Mouse (Mus musculus): Measurements from ENCODE around the gene Ank2. TPM values are rescaled to one million over a fixed set of nuclear protein-coding genes. Genes with fewer than 3 reads are reported as not detected.

Gene Ank2
- total RNA-seq, 2 experiments from 2014 or later: 38.6 to 42.5 TPM

DNA sequence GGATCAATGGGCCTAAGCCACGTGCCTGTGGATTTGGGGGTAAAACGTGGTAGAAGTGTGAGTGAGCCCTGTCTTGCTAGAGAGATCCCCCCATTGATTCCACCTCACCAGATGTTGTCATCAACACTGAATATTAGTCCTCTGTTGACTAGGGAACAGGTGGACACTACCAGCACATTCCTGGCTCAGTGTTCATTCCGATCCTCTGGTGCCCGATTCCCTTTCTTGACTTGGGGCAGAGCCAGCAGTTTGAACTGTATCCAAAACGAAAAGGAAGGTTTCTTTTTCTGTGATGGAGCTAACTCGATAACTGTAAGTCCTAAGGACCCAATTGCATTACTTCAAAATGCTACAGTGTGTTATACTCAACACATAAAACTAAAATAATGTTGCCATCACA, 382.9 kb downstream of the Ank2 start:
- no peak for DNase-seq

DNA sequence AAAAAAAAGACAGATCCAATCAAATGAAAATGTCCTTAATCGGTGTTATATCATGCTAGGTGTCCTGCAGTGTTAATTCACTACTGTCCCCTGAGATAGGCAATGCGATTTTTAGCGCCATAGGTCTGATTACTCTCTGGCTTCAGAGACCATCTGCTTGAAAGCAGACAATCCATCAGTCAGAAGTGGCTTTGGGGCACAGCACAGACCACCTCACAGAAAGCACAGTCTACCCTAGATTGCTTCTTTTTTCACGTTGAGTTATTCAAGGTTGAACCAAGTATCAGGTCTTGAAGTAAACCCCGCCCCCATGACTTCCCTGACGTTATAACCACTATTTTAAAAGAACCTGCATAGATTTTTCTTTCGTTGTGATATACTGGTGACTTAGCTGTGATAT, 385.9 kb downstream of the Ank2 start:
- DNase-seq: no peak

DNA sequence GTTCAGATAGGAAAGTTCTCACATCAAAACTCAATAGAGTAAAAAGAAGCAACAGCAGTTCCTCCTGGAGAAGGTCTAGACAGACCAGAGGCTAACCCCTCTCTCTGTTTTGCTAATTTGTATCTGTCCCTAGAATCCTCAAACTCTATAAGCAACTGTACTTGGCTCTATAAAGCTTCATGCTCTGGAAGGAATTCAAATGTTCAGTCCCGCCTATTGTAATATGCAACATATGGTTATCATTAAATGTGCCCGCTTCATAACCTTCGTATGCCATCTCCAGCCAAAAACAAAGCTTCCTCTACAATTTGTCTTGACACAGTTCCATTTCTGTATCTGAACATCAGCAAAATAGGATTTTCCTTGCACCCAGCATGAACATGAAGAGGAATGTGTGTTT, 389.7 kb downstream of the Ank2 start:
- no peak for DNase-seq

DNA sequence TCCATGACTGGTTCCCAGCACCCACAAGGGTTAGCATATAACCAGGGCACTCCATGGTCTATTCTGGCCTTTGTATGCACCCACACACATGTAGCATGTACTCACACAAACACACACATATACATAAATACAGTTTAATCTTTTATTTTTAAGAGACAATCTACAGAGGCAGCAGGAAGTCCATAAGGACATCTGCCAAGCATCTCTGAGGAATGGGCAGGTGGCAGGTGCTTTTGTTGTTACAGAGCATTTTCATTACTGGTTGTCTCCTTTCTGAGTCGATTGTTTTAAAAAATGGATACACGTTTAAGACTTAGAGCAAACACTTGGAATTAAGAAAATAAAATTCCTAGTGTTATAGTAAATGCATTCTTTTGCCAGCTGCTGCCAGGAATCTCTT, 390.7 kb downstream of the Ank2 start:
- DNase-seq: no peak

DNA sequence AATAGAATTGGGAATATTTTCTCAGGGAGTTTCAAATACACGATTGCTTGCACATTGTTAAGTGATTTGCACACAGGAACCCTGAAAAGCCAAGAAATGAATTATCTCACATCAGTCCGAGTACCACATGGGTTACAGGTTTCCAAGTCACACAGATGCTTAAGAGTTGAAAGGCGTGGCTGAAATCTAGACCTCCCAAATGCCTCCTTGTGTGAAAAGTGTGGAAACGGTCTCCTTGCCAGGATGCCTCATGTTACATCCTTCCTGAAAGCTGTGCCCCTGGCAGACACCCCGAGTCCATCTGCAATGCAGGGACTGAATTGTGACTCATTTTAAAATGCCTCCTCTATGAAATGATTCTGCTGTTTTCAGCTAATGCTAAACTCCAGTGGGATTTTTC, 391.9 kb downstream of the Ank2 start:
- no peak for DNase-seq

DNA sequence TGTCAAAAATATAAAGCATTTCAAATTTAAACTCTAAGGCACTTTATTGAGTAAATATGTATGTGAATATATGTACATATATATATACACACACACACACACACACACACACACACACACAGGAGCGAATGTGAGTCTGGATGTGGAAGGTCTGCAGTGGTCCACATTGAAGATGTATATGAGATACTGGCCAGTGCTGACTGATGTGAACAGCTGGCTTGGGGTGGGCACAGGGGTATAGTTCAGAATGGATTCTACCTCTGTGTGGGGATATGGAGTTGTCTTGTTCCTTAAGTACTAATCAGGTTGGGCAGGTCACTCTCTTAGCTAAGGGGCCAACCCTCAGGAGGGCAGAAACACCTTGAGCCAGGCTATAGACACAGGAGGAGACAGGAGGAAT, 397.8 kb downstream of the Ank2 start:
- DNase-seq: no peak

DNA sequence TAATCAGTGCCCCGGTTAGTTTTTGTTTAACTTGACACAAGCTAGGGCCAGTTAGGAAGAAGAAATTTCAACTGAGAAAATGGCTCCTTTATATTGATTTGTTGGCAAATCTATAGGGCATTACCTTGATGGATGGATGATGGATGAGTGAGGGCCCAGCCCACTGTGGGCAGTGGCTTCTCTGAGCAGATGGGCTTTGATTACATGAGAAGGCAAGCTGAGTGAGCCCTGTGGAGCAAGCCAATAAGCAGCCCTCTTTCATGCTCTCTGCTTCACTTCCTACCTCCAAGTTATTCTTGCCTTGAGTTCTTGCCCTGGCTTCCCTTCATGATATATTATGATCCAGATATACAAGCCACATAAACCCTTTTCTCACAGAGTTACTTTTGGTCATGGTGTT, 401.4 kb downstream of the Ank2 start:
- DNase-seq: no peak

DNA sequence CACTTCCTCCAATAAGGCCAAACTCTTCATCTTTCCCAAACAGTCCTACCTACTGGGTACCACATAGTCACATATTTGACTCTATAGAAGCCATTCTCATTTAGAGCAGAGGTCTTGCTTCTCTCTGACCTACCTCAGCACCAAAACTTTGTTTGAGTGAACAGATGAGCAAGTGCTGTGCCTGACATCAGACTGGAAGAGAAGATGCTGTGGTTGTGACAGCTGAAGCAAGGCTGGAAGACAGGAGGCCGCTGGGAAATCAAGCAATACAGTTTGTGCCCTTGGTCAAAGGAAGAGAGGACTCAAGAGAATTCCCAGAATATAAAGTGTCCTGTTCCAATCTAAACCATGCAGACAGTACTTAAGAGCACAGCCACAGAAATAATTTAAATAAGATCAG, 402.0 kb downstream of the Ank2 start:
- DNase-seq: no peak

DNA sequence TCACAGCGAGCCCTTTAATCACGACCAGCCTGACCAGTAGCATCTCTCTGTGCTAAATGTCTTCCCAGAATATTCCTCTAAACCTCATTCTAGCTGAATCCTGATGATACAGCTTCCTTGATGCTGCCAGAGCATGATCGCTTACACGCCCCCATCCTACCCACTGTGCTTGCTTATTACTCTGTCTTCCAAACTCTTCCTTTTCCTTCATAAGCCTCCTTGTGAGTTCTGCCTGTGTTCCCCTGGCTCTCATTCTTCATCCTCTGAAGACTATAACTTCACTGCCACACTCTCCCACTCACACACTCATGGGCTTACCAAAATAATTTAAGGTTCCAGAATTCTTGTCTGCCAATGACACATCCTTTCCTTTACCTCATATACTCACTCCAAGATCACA, 405.5 kb downstream of the Ank2 start:
- no peak for DNase-seq

DNA sequence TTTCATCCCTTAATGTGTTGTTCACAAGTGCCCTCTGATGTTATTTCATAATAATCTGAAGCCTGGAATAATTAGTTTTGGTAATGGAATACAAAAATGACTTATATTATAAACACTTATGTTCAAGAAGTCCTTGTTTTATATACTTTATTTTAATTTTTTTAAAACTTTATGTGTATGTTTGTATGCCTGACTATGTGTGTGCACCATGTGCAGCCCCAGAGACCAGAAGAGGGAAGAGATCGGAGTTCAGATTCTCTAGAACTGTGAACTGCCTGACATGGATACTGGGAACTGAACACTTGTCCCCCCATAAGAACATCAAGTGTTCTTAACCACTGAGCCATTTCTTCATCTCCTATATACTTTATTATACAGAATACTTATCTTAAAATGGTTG, 411.6 kb downstream of the Ank2 start:
- no peak for DNase-seq

DNA sequence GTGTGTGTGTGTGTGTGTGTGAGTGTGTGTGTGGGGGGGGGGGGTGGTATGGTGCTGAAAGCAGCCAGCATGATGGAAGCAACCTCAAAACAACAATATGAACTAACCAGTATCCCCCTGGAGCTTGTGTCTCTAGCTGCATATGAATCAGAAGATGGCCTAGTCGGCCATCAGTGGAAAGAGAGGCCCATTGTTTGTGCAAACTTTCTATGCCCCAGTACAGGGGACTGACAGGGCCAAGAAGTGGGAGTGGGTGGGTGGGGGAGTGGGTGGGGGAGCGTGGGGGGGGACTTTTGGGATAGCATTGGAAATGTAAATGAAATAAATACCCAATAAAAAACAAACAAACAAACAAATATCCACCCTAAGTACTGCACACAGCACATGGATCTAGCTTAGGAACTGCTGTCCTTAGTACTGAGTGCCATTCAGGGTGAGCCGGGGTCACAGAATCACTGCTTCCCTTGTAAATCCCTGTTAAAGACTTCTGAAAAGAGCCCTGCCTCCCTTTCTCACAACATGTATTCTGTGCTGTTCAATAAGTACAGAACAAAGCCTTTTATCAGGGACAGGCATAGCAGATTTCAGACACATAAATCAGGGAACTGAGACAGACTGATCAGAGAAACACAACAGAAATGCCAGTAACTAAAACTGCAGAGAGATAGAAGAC, 412.2 kb downstream of the Ank2 start:
- DNase-seq: no peak

DNA sequence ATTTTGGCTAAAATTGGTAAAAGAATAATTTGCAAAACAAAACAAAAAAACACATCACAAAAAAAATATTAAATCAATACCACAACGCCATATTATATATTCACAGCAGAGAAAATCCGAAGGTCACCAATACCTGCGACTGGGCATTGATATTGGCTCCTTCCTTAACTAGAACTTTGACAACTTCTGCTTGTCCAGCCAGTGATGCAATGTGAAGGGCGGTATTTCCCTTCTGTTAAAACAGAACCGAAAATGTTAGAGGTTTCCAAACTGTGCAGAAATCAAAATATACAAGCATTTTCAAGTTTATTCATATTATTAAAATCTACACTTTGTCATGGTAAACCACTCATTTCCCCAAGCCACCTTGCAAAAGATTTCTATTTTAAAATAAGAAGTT, 421.8 kb downstream of the Ank2 start:
- no peak for DNase-seq

DNA sequence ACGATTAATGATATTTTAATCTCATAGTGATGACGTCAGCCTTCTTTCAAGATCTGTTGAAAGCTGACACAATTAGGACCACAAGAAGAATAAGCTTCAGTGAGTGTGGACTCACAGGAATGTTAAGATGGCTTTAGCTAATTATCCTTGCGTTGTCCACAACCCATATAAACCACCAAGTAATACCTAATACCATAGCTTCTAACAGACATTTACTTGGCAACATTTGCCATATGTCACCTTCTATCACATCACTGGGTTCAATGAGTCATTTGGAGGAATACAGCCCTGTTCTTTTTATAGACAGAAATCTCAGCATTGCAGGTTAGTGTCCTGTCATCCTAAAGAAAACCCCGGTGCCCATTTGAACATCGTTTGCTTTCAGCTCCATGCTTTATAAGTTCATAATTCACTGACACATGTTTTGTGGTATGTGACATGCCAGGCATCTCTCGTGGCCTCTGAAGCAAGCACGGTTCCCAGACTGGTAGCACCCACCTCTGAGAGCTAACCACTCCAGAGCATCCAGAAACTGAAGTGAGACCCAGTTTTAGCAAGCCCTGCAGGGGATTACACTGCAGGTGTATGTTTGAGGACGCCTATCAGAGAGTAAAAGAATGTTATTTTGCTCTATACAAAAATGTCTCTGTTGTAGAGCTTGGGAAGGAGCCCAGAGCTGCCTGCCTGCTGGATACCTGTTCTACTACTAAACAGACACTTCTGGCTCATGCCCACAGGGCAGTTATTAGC, 423.4 kb downstream of the Ank2 start:
- no peak for DNase-seq

DNA sequence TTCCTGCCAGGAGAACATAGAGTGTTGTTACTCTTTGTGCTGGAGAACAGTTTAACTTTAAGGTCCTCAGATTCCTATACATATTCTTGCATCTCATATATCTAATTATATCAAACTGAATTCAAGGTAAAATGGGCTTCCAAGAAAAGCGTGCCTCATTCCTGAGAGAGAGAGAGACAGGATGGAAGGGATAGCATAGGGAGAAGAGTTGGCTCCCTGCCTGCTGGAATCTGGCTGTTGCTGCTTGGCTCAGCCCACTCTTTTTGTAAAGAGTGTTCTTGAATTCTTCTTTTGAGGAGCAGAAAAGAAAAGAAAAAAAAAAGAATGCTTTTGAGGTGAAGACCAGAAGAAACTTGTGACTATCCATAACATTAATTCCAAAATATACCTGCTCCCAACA, 427.7 kb downstream of the Ank2 start:
- DNase-seq: no peak

DNA sequence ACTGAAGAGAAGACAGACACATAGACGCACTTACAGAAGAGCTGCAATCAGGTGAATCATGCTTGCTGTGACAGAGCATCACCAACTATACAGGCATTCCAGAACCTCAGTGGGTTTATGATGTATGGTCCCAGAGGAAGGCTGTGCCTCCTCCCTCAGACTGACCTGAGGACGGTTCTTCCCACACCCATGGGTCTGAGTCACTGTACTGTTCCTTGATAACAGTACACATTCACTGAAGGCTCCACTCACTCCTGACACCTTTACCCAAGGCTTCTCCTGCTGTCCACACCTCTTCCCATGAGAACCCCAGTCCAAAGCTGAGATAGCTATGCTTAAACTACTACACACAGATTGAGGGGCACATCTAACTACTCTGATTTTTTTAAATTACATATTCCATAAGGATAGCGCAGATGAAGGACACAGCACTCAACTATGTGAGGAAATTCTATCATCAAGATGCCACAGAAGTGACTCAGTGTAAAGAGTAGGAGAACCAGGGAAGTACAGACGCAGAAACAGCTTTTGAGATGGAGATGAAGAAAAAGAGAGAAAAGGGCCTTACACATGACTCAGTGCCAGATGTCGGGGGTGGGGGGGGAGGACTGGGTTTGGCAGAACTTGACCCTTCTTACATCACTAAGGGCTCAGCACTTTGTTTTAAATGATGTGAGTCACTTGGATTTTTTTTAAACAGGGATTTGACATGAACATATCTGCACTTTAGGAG, 435.3 kb downstream of the Ank2 start:
- no peak for DNase-seq

DNA sequence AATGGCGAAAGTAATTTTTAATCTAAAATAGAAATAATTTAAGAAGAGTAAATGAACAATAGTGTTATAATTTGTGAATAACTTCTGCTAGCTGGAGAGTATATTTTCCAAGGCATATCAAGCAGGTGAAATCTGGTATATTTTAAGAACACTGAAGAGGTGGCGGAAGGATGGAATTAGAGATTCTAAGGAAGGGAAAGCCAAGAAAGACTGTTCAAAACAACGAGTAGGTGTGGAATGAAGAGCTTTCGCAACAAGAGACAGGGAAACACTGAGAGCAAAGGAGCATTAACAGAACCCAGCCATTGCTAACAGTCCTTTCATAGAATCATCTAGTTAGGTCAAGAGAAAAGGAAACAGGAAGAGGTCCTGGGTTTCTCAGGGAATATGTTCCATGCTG, 439.5 kb downstream of the Ank2 start:
- no peak for DNase-seq

DNA sequence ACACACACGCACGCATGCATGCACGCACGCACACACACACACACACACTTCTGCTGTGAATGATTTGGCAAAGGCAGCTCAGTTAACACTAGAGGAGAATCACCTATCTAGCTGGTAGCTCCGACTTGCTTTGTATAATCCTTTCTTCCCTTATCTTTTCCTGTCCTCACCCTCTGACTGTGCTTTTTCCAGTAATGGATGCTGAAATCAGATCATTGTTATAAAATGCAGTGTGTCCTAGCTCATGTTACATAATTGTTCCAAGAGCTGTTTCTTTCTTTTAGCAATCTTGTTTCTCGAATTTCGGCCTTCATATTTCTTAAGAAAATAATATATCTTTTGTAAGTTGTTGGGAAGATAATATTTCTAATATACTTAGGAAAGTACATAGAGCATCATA, 457.9 kb downstream of the Ank2 start:
- no peak for DNase-seq

DNA sequence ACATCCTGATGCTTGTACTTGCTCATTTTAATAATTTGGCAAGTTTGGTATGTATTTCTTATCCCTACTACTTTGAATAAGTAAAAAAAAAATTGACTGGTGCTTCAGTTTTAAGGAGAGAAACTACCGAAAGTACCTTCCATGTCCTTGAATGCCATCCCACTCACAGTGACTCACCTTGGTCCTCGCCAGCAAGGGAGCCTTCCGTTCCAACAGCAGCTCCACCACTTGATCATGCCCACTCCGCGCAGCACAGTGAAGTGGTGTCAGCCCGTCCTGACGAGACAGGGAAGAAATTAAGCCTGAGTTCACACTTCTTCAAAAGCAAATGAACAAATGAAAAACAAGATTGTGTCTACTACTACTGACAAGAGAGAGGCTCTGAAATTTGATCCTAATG, 460.6 kb downstream of the Ank2 start:
- peak; percentile 65 to 70 for DNase-seq

DNA sequence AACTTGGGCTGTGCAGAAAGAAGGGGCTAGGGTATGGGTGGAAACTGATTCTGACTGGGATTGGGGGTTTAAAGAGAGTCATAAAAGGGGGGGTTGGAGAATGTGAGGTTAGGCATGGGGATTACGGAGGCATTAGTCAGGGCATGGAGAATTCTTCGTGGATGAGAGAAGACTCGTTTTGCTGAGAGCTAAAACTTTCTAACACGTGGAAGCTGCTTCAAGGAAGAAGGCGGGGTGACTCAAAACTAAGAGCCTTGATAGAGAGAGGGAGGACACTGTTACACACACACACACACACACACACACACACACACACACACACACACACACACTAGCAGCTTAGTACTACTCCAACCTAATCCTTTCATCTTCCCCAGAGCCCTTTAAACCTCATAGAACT, 463.0 kb downstream of the Ank2 start:
- DNase-seq: no peak

DNA sequence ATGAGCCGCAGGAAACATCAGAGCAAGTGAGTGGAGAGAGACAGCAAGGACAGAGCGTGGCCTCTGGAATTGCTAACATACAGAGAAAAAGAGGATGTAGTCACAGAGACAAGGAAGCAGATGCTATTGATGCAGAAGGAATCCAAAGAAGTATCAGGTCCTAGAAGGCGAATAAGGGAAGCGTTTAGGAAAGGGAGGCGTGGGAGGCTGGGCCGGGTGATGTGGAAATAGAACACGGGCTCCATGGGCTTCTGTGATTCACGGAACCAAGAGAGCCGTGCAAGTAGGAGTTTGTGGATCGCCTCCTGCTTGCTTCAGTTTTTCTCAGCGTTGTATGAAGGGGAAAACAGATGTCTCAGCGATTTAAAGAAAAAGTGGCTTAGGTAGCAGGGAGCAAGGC, 463.6 kb downstream of the Ank2 start:
- no peak for DNase-seq

DNA sequence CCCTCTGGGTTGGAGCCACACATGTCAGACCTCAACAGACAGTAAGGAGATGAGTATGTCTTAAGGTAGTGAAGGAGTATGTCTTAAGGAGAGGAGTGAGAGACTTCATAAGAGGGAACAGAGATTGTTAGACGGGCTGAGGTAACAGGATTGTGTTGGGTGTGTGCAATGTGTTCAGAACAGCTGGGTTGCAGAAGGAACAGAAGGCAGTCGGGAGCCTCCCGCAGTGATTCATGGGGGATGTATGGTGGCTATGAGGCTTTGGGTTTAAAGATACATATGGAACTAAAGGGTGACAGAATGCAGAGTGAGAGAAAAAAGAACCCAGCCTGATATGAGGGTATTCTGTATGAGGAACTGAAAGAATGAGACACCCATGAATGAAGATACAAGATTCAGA, 464.2 kb downstream of the Ank2 start:
- DNase-seq: no peak

DNA sequence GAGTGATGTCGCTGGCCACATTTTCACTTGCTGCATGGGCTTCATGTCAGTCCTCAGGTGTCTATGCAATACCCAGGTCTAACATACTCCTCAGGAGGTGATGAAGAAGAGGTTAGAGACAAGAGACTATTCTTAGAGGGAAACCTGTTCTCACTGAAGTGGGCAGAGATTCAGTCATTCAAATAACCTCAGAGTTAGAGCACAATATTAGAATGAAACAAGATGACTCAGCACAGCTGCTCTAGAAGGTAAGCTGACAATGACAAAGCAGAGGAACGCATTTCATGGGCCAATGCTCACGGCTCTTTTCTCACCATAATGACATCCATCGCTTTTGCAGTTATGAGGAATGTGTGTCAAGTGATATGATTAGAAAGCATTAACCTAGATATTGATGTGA, 475.2 kb downstream of the Ank2 start:
- DNase-seq: no peak

DNA sequence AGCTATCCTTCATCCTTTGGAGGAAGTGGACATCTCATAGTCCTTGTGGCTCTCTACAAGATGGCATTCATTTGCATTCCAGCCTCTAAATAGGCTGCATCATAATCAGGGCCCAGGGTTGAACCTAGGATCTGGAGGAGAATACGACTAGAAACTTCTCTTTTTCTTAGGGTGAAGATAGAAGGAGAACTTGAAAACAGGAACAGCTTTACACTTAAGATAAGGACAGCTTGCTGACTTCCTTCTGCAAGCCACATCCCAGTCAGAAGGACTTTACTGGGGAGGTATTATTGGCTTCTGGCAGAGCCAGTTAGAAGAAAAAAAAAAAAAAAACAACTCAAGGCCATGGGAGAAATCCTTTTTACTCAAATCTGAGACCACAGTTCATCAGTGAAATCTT, 479.0 kb downstream of the Ank2 start:
- DNase-seq: no peak

DNA sequence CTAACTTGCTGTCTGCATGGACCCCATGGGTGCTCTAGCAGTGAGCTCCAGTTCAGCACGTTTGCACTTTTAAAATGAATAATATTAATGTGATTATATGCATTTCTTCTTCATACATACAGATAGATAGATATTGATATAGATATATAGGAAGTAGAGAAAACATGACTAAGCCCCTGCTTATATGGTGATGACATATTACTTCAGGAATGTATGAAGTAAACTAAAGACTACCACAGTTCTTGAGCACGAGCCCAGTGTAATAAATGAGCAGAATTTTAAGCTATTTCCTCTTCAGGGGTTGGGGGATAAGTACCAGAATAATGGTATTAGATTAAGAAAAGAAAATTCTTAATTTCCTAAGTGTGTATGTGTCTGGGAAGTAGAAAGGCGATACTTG, 479.4 kb downstream of the Ank2 start:
- DNase-seq: no peak

All from adrenal gland, postnatal 36 days (tissue).